ENCODE assay signal across 8 mouse cellular contexts in genomic region chr1:42694665-42695577, GRCm38 (mm10). TPM values are rescaled to one million over a fixed set of nuclear protein-coding genes. Genes with fewer than 3 reads are reported as not detected.
DNase-seq lines count a peak whose midpoint lies in the region; ATAC-seq and TF ChIP-seq lines count a peak whose summit lies in the region.

No protein-coding gene starts in this region.

- H3K36me3 ChIP-seq in ES-E14 (ENCODE audit: control insufficient read depth, insufficient read depth, low read length, poor library complexity, severe bottlenecking): no peaks in the 10 kb centered on the region
- H3K36me3 ChIP-seq in forebrain, embryonic 15.5 days: no peaks in the 10 kb centered on the region
- H3K36me3 ChIP-seq in neural tube, embryonic 12.5 days: peaks cover 24% of the 10 kb centered on the region

- H3K4me3 ChIP-seq in ES-E14 (ENCODE audit: insufficient read depth in 1 of 2, low read depth in 1 of 2, low read length in 2 of 2, poor library complexity in 1 of 2, severe bottlenecking in 1 of 2): peak overlapping the region; percentile 48 to 67
- peak overlapping the region; percentile 94 for H3K4me3 ChIP-seq in forebrain, embryonic 15.5 days
- peak overlapping the region; percentile 96 for H3K4me3 ChIP-seq in neural tube, embryonic 12.5 days

- H3K4me1 ChIP-seq in ES-E14 (ENCODE audit: control insufficient read depth in 2 of 2, insufficient read depth in 2 of 2, low read length in 2 of 2, poor library complexity in 1 of 2): peaks cover 0 to 7% of the 10 kb centered on the region in 2 experiments; a peak in 2 of 4 replicates
- H3K4me1 ChIP-seq in forebrain, embryonic 15.5 days: peaks cover 5% of the 10 kb centered on the region; the same call in 1 of the 2 replicates
- peaks cover 4% of the 10 kb centered on the region; the same call in 1 of the 2 replicates for H3K4me1 ChIP-seq in neural tube, embryonic 12.5 days

- H3K27me3 ChIP-seq in forebrain, embryonic 15.5 days: no peaks in the 10 kb centered on the region
- H3K27me3 ChIP-seq in neural tube, embryonic 12.5 days (replicated peaks): peaks cover 10% of the 10 kb centered on the region; the same call in 1 of the 2 replicates

- H3K9me3 ChIP-seq in ES-E14 (ENCODE audit: control insufficient read depth, insufficient read depth, low read depth, low read length): no peaks in the 10 kb centered on the region
- no peaks in the 10 kb centered on the region for H3K9me3 ChIP-seq in forebrain, embryonic 15.5 days
- H3K9me3 ChIP-seq in neural tube, embryonic 12.5 days: no peaks in the 10 kb centered on the region

- peak overlapping the region; percentile 98 for H3K4me2 ChIP-seq in forebrain, embryonic 15.5 days (replicated peaks)
- peak overlapping the region; percentile 92 for H3K4me2 ChIP-seq in neural tube, embryonic 12.5 days (replicated peaks)

- H3K9ac ChIP-seq in ES-E14 (ENCODE audit: insufficient read depth, low read depth, low read length, poor library complexity, severe bottlenecking): no peak overlapping the region
- peak overlapping the region; percentile 90 for H3K9ac ChIP-seq in forebrain, embryonic 15.5 days (replicated peaks)
- peak overlapping the region; percentile 83 for H3K9ac ChIP-seq in neural tube, embryonic 12.5 days

- in situ Hi-C loops in ES-E14 (cut with MboI; ENCODE audit: low sequenced_read_pairs in 2 of 2, unreplicated experiment in 2 of 2): no loop called here

- no peak overlapping the region for H3K27ac ChIP-seq in ES-E14 (ENCODE audit: insufficient read depth, low read depth, low read length, poor library complexity, severe bottlenecking)
- H3K27ac ChIP-seq in forebrain, embryonic 15.5 days (replicated peaks): peak overlapping the region; percentile 100
- peak overlapping the region; percentile 97 for H3K27ac ChIP-seq in neural tube, embryonic 12.5 days

- under 1% methylated on average over 57 of the region's 60 CpGs for WGBS in forebrain, embryonic 15.5 days
- under 1% methylated on average over 53 of the region's 60 CpGs for WGBS in neural tube, embryonic 12.5 days

- peak; percentile 1; the same call in 1 of the 2 replicates for ATAC-seq in frontal cortex, adult (ENCODE audit: low TSS enrichment)
- peak; percentile 57 for ATAC-seq in forebrain, embryonic 15.5 days (replicated peaks)
- ATAC-seq in neural tube, embryonic 12.5 days (ENCODE audit: low FRiP score, low read depth): peak; percentile 54

- no peak for DNase-seq in frontal cortex, postnatal 25 days (ENCODE audit: low spot score in 2 of 2)
- no peak for DNase-seq in ES-E14 (ENCODE audit: low read depth, low spot score)
- peak; percentile 63 to 66 for DNase-seq in layer of hippocampus, postnatal 36 days
- DNase-seq in urinary bladder, postnatal 14 days (ENCODE audit: low spot score): no peak
- DNase-seq in ovary, adult 18-20 months (ENCODE audit: low spot score): no peak

TF ChIP-seq in ES-E14, 5 proteins besides CTCF, POLR2A, EP300 and RAD21:
- no peak for TF ChIP-seq ZC3H11A (IDR thresholded peaks at IDR 0.05; ENCODE audit: borderline replicate concordance, low read depth, low read length)

RNA-seq across cellular contexts. Expression of gene Pou3f3, which starts 0.6 kb away (rescaled TPM):
- total RNA-seq in ES-E14 (2012; rRNA removed): 0.21 and 0.31 TPM in 2 replicates
- 49.1 and 52.0 TPM in 2 replicates for polyA plus RNA-seq in forebrain, embryonic 15.5 days (2015; fragmentation: Nextera tagmentation; extraction: Ambion mirVana)
- total RNA-seq in layer of hippocampus, postnatal 36 days (2021): 10 to 100 TPM; 67.8 to 68.4 TPM
- 17.2 and 17.8 TPM in 2 replicates for polyA plus RNA-seq in neural tube, embryonic 12.5 days (2016; fragmentation: Nextera tagmentation; extraction: Ambion mirVana)

Comparison
In these comparisons a context has a peak if more than half of its experiments do, and no peak if none do; other contexts are left out.
1. ATAC-seq: peak in every context shown above with its lines; median percentile 57 in forebrain, embryonic 15.5 days; 54 in neural tube, embryonic 12.5 days; 1 in frontal cortex, adult.
2. DNase-seq: peak in layer of hippocampus, postnatal 36 days (2 of 2); none in frontal cortex, postnatal 25 days (0 of 2), ES-E14 (single experiment), urinary bladder, postnatal 14 days (single experiment) and ovary, adult 18-20 months (single experiment).
3. RNA of gene Pou3f3, which starts 0.6 kb away (total RNA-seq): 67.8 to 68.4 TPM in layer of hippocampus, postnatal 36 days; 0.21 to 0.31 TPM in ES-E14; every median in the first group is over 10 times any median in the second.
4. Peak in every context shown above with its lines, with median percentiles within 50 percentile points of each other: H3K4me3 ChIP-seq.